Mouse (Mus musculus) urinary bladder, postnatal 25 days (tissue): ENCODE measurements around the gene Csf1.
A peak's percentile ranks its signal among the peaks of the same experiment; 100 is the strongest.

ENCODE experiments used
- DNase-seq: peaks from one replicate; pipeline ENCODE4 v3.0.0; 2022; ENCODE audit warnings: low spot score

The Csf1 gene

GRCm38 (mm10) chr3:107703675-107704370 is 56.4 kb downstream of the Csf1 start:
- DNase-seq = peak; percentile 16

DNA sequence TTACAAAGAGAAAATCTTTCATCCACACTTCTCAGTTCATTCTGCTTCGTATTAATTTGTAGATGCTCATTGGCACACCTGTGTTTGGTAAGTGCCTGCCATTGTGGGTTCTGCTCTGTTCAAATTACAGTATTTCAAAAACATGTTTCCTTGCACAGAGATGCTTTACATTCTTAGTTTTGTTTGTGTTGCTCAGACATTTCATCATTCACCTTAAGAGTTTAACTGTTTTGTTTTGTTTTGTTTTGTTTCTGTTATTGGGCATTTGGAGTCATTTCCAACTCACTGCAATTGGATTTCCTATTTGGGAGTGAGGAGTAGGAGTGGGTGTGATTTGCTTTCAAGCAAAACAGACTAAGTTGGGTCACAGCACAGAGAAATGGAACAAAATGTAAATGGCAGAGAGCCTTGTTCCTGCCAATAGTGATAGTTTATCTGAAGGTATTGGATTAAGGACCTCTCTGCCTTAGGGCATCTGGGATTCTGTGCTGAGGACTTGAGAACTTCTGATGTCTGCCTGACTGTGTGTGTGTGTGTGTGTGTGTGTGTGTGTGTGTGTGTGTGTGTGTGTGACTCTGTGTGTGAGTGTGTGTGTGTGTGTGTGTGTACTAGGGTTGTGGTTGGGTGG is 58.4 kb downstream of the Csf1 start:
- DNase-seq = no peak

GRCm38 (mm10) chr3:107700625-107701024 is 59.6 kb downstream of the Csf1 start:
- no peak for DNase-seq

DNA sequence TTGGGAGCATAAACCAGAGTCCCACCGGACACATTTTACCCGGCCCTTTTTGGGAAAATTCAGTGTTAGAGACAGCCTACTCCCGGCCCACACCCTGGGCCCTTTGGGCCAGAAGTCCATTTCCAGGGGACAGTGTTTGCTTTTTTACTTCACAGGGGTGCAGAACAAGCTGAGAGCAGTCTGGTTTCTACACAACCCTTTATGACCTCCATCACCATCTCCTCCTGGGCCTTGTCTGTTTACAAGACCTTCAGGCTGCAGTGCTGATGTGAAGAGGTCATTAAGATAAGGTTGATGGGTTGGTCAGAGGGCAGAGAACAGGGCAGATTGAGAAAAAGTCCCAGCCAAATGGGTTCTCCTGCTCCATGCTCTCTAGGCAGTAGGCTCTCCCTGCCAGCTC is 63.4 kb downstream of the Csf1 start:
- DNase-seq = no peak

DNA sequence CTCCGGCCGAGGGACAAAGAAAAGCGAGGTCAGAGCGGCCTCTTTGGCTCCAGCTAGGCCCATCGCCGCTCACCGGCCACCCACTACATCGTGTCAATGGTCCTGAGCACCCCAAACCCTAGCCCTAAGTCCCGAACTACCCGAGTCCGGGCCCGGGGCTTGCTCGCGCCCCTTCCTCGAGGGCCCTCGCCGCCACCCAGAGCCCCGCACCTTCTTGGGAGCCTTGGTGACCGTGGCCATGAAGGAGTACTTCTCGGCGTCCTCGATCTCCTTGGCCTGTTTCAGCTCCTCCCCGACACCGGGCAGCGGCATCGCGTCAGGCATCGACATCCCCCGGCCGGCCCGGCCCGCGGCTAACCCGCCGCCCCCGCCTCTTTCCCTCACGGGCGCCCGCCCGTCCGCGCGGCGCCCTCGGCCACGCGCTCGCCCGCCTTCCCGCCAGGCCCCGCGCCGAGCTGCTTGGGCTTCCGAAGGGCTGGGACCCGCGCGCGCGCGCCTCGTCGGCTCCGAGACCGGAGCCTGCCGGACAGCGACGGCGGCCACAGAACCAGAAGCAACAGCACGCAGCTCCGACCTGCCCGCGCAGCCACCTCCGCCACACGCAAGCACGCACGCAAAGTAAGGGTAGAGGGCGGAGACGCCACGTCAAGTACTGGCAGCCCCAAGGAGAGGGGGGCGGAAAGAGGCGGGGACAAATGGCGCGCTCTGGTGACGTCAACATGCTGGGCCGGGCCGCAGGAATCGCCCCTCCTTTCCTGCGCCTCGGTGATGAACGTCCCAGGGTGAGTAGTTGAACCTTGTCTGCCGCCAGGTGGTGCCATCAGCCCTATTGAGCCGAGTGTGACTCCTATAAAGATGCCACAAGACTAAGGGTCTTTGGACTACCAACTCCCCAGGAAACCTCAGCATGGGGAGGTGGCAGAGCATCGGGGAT is 64.1 kb downstream of the Csf1 start, which contains the start of gene Ahcyl1:
Ahcyl1 (minus strand) TSS at position 613 of the 934 bp plus-strand sequence.
- DNase-seq = peak; percentile 97

DNA sequence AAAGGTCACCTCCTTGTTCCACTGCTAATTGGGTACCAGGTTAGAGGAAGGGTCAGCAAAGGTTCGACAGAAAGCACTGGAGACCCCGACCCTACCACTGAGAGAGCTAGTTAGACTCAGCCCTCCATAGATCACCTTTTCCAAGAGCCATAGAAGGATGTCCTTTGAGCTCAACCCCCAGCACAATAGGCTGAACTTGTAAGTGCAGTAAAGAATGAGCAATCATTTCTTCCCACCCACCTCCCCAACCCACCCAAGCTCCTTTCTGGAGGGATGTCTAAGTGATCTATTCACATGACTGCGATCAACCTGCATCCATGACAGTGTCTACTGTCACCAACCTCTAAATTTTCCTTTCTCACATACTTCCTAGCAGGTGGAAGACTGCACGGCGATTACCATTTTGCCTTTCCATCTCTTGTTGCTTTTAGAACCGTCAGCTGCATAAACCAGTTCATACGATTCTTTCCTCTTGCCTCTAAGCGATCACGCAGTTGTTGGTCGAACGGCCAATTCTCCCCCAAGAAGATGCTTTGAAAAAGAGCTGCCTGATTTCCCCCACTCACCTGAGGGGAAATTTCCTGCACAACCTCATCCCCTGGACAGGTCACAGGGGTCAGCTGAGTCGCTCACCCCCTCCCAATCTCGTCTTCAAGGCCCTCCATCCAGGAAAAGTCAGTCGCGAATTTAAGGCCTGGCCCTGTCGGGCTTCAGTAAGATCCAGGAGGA is 64.9 kb downstream of the Csf1 start:
- no peak for DNase-seq

GRCm38 (mm10) chr3:107694256-107694900 is 65.9 kb downstream of the Csf1 start:
- DNase-seq = no peak
